Mouse (Mus musculus) spleen, postnatal 36 days (tissue): ENCODE data around the gene Anks1b.

Experiments used
- DNase-seq, 2 experiments: peaks; one replicate each; pipeline ENCODE4 v3.0.0; 2022; ENCODE audit warnings: low spot score in 2 of 2, mixed read lengths in 1 of 2

The Anks1b gene

DNA sequence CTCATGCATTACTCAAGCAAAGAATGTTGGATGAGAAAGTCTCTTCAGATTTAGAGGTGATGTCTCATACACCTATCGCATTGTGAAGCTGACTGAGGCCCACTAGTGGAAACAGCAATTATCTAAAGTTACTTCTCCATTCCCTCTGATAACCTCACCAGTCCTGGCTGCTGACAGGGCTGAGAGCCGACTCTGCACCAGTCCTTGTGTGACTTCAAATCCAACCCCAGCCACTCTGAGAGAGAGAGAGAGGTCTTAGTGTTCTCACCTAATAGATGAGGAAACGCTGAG is 991.2 kb downstream of the Anks1b start:
- DNase-seq = no peak

DNA sequence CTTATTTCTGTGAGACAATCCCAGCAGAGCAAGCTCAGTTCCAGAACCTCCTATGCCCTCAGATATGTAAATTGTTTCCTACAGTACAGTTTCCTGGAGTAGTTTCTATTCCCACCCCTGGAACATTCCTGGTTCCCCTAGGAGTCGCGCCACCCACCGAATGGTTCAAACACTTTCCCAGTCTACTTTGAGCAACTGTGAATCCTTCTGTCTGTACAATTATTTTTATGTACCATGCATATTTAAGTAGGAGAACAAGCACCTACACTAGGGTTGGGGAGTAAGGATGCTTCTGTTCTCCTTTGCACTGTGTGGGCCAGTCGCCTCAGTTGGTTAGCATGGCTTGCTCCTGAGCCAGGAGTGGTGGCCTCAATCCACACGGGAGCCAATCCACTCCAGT is 999.9 kb downstream of the Anks1b start:
- DNase-seq = no peak

DNA sequence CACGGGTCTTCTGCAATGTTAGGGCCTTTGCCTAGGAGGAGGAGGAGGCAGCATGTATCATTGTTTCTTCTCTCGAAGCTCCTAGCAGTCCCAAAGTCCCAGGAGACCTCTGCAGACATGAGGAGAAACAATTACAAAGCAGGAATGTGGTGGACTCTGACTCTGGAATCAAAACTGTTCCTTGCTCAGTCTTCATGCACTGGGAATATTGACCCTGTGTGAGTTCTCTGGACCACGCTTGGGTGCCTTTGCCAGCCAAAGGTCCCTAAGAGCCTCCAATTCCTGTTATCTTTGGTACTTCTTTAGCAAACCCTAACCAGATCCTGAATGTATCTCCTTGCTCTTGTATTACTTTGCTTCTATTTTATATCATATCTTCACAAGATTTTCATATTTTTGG is 1000.9 kb downstream of the Anks1b start:
- no peak for DNase-seq

DNA sequence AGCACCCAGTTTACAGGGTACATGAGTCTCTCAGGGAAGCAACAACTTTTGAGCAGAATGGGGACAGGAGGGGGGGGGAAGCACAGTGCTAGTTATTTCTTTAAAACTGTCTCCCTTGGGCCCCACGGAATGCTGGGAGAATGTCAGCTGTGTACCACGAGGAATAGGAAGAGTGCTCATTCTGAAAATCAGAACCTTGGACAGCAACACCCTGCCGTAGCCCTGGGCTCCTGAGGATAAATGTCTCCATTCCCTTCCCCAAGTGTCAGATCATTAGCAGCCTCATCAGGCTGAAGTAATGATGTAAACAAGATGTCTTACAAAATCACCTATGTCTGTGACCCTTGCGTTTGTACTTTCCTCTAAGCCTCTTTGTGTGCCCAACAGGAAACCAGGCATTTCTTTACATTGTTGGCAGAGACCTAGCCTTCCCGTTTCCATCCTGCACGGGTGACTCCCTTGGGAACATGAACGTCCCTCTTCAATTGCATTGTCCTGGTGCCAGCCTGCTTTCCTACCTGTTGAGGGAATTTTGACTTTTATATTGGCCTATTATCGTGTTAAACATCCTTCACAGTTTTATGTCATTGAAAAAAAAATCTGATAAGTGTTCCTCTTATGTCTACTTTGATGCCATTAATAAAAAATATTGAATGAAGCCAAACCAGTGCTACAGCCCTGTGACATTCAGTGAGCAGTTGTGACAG is 1007.7 kb downstream of the Anks1b start:
- DNase-seq = no peak

DNA sequence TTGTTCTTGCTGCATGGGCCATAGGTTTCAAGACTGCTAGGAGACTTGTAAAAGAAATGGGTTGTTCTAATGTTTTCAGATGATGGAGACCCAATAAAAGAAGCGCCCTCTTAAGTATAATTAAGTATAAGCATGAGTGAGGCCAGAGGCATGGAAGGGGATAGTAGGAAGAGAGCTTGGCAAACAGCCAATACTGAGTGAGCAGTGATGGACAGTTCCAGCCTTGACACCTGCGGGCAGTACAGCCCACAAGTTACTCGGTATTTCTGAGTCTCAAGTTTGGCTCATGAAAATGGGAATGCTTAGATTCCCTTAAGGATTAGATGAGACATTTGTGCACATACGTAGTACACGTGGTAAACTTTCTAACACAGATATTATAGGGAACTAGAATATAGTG is 1016.3 kb downstream of the Anks1b start:
- no peak for DNase-seq

DNA sequence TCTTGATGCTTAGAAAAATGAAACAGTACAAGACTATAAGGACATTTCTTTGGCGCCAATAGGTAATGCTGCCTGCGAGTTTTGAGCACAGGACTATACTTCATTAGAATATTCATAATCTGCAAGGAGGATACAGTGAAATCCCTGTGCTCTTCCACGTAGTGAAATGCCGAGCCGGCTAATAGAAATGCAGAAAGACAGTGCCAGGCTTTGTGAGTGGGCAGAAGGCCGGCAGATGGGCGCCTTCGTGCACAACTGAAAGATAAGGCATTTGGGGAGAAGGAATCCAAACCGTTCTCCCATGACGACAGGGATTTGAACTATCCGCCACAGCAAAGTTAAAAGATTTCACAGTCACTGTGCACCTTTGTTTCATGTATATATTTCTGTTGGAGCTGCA is 1019.4 kb downstream of the Anks1b start:
- DNase-seq = no peak

DNA sequence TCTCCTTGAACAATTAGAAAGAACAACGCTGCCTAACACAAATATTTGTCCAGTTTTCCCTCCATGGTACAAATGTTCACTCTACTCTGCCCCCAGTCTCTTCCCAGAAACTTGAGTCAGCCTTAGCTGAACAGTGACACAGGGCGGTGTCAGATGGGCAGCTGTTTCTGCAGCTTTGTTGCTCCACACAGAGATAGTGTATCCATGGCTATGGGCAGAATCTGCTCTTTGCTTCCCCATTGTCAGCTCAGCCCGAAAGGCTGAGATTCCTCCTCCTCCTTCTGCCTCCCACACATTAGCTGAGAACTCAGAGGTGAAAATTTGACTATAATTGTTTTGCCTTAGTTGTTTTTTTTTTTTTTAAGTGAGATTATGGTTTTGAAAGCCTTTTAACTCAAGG is 1024.6 kb downstream of the Anks1b start:
- no peak for DNase-seq

DNA sequence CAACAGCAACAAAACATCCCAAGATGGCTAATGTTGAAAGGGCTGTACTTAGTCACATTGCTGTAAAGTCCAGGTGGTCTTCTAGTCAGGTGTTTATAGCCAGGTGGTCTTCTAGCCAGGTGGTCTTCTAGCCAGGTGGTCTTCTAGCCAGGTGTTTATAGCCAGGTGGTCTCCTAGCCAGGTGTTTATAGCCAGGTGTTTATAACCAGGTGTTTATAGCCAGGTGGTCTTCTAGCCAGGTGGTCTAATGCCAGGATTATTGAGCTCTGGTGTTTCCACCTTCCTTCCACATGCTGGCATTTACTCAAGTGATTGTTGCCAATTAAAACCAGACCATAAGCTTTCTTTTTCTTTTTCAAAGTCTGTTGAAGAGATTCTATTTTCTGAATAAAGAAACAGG is 1030.9 kb downstream of the Anks1b start:
- DNase-seq = no peak

DNA sequence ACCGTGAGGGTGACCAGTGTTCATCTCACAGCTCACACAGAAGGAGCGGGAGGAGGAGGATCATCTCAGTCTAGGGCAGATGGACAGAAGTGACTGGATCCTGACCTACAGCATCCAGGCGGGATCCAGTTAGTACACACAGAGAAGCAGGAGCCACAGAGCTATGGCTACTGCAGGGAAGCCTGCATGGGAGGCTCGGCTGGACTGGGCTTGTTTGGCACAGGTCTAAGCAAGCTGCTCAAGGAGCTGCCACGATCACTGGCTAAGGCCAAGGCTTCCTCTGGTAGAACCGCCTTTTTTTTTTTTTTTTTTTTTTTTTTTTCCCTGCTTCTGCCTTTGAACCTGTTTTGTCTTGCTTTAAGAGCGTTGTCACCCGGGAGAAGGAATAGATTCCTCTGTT is 1034.1 kb downstream of the Anks1b start:
- no peak for DNase-seq

DNA sequence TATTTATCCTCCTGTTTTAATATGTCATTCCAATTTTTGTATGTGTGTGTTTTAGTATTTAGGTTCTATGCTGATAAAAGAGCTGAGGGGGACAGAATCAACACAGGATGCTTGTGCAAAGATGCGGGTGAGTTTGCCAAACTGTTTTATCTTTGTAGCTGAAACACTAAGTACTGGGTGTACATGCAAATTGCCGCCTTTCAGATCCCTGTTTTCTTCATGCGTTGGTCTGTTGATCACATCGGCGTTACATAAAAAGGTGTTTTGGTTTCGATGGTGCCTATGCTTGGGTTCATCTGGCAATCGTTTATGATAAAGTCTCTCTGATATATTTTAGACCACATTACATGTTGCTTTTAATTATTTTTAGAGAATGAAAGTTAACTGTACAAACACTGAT is 1050.2 kb downstream of the Anks1b start:
- DNase-seq = no peak

DNA sequence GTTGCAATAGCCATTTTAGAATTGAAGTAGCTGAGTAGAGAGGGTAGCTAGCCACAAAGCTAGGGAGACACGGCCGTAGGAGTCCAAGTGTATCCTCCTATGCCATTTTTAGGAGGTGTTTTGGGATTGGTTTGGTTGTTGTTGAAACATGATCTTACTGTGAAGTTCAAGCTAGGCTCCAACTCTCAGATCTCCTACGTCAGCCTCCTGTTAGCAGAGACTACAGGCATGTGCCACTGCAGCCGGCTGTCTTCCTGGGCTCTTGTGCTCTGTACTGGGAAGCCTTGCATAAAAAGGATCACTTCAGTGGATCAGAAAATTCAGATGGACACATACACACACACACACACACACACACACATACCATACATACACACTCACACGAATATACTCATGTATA is 1059.8 kb downstream of the Anks1b start:
- DNase-seq = no peak

DNA sequence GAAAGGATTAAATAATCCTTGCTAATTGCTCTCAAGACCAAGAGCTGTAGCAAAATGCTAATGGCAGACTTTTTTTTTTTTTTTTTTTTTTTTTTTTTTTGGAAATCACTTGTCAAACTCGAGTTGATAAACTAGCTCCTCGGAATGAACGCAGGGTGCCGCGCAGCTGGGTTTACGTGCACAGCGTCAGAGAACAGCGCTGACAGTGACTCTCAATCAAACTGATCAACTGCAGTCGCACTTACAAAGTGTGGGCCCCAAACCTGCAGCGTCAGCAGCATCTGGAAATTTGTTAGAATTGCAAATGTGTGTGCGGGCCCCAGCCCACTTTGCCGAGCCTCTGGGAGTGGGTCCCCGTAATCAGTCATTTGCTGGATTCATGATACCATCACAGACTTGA is 1061.4 kb downstream of the Anks1b start:
- no peak for DNase-seq

DNA sequence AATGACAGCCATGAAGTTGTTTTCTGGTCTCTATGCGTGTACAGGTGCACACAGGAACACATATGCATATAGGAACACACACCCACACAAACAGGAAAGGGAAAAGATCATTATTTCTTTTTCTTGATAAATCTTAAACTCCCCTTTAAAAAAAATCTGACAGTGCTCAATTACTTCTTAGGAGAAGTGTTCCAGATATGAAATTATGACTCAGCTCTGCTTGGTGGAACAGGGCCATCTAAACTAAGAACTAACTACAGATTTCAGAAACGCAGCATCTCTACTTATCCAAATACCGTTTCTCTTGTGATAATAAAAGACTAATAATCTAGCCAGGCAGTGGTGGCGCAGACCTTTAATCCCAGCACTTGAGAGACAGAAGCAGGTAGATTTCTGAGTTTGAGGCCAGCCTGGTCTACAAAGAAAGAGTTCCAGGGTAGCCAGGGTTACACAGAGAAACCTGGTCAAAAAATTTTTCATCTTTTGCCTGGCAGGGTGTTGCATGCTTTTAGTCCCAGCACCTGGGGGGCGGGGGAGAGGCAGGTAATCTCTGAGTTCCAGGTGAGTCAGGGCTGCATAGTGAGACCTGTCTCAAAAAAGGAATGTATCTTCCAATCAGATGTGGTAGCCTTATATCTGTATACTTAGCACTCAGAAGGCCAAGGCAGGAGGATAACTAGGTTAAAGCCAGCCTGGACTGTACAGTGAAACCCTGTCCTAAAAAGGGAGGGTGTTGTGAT is 1064.6 kb downstream of the Anks1b start:
- DNase-seq = no peak

DNA sequence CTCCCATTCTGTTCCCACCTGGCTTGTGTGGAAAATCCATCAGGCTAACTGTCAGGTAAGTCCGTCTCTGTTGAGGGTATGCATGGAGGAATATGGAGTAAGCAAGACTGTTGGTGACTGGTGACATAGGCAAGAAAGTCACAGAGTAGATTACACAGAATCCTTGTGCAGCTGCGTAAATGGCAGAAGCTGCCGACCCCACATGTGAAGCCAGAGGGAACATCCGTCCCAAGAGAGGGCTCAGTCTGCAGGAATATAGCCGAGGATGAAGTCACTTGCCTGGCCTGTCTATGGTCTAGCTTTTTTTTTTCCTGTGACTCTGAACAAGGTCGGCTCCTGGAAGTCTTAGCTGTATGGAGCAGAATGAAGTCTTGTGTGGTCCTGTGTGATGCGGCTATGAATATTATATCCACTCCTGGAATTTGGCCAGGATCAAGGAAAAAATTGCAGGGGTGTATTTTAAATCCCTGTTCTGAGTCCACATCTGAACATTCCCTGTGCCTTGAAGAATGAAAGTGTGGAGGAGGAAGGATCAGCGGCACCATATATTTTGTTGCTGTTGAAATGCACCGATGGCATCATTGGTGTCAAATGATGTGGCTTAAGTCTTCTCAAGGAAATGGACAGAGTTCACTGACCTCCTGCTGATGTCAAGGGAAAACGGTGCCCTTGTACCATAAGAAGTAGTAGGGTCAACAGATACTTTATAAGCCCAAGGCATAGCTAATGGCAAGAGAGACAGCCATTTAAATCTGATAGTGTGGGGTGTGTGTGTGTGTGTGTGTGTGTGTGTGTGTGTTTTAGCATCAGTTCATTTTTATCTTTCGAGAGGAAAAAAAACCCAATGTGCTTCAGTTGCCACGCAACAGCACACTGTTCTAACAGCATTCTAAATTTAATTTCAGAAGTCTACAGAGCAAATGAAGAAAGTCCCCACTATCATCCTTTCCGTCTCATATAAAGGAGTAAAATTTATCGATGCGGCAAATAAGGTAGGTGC is 1067.5 kb downstream of the Anks1b start:
- no peak for DNase-seq

DNA sequence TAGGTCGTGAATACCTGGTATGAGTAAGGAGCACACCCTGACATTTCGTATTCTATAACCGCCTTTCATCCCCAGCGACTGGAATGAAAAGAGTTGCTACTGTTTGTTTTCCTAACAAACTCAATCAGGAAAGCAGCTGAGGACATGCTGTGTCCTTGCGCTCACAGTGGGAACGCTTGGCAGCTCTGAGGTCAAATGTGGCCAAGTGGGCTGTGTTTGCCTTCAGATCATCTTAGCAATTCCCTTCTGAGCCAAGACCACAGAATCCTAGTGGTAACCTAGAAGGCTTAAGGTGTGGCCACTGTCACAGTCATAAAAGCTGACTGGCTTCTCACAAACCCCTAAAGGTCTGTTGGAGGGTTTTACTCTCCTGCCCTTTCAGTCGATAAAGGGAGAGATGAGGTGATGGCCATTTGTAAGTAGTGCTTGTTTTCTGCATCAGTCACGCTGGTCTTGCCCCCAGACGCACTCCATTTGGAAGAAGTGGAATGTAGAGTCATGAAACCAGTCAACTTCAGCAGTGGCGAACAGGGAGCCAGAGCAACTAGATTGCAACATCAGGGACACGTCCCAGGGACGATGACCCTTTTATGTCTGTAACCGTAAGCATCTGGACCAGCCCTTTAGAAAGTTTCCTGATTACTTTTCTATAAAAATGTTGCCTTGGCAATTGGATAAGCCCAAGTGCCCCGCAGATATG is 1068.8 kb downstream of the Anks1b start:
- no peak for DNase-seq

DNA sequence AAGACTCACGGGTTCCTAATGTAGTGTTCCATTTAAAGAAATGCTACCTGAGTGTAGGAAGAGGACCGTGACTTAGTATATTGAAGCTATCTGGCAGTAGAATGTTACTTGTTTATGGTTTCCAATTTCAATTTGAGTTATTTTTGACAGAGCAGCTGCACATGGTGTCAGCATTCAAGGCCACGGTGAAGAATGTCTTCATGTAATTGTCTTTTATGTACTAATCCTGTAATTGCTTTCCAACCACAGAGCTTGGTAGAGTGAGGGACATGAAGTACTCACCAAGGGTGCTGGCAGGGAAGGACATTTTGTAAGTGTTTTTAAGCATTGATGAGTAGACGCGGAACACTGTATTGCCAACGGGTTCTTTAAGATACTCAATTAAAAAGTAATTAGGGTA is 1073.7 kb downstream of the Anks1b start:
- DNase-seq = no peak

DNA sequence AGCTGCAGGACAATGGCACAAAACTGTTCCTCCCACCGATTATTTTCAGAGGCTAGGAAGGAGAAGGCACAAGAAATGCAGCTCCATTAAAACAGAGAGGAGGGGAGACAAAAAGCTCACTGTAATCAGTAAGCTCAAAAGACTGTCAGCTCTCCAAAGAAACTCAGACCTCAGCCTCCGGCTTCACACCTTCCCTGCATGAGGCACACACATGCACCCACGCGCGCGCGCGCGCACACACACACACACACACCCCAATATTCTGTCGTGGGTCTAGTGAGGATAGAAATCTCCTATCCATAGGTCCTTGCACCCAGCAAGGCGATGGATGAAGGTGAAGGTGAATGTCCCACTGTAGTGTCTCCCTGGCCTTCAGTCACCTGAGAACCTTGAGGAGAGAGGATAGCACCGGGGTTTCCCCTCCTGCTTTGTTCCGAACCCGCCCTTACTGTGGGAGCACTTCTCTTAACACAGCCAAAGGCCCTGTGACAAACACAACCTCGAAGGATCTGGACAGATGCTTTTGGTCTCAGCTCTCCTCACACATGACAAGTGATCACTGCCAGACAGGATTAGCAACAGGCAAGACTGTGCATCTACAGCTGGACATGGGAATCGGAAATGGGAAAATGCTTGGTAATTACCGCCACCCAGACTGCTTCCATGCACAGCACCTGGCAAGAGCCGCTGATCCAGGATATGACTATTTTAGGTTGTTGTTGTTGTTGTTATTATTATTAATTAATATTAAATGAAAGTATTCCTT is 1074.5 kb downstream of the Anks1b start:
- DNase-seq = no peak

DNA sequence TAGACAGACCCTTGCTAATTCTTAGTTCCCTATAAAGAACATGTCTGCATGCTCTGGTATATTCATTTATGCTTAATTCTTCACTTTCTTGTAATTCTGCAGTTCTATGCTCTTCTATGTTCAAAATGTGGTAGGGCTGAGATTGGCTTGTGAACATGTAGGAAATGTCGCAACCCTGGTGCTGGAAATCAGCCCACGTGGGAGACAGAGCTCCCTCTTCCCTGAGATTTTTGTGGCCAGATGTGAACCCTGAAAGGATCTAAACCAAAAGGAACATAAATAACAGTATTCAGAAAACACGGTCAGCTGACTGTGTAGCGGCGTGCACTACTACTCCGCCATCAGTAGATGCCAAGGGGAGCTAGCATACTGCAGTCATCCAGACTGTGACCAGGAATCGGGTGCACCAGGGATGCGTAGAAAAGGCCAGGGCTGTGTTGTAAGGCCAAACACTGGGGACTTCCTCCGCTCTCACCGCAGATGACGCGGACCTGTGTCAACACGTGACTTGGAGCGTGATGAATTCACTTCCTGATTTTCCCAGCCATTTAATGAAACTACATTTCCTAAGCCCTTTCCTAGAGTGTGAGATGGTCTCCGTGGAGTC is 1079.9 kb downstream of the Anks1b start:
- DNase-seq = no peak

DNA sequence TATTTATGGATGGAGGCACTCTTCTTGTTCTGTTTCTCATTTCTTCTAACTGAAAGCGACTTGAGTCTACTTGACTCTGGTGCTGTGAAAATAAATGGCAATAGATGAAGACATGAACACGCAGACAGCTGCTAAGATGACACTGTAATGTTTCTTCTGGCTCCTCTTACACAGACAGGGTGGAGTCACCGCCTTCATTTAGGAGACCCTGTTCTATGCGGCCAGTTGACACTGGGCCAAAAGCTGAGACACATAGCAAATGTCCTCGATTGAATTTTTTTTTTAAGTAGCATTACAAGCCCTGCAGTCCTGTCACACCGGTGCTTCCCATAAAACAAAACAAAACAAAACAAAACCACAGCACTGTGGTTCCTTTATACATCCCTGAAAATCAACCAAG is 1080.5 kb downstream of the Anks1b start:
- DNase-seq = no peak

DNA sequence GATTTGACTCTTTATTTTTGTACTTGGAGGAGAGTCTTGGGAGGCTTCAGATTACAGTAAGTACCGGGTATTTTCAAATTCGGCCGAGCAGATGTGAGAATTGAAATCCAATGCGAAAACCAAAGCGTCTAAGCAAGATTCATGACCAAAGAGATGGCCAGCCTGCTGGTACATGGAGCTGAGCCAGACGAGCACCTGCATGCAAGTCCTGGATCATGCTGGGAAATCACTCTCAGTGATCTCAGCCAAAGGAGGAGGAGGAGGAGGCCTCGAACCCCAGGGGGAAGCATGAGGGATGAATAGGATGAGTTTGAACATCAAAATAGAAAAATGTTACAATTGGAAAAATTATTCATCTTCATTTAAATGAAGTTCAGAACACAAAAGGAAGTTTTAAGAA is 1087.1 kb downstream of the Anks1b start:
- DNase-seq = no peak

DNA sequence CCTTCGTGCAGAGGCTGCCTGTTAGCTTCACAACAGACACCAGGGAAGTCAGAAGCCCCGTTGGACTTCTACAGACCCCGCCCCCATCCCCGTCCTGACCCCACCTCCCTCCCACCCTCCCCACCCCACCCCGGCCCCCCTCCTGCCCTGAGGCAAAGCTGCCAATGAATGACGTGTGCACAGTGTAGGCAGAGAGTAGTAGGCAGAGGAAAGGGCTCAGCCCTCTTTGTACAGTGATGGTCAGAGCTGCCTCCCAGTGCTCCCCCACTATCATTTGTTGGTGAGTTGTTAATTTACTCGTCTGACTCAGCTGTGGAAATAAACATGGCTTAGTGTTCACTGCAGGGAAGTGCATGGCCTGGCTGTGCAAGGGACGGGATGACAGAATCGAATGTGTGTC is 1091.2 kb downstream of the Anks1b start:
- no peak for DNase-seq
